Mouse (Mus musculus) right cerebral cortex, adult 2 months (tissue): ENCODE measurements around the gene Nucks1.

ENCODE experiments used
- DNase-seq, 2 experiments: peaks; one replicate each; pipeline ENCODE4 v3.0.0; 2021 to 2022; ENCODE audit warnings: low spot score in 2 of 2

Nucks1 gene

GRCm38 (mm10) chr1:131919052-131919451 lies 8.7 kb downstream of the Nucks1 start:
- DNase-seq, result no peak

DNA sequence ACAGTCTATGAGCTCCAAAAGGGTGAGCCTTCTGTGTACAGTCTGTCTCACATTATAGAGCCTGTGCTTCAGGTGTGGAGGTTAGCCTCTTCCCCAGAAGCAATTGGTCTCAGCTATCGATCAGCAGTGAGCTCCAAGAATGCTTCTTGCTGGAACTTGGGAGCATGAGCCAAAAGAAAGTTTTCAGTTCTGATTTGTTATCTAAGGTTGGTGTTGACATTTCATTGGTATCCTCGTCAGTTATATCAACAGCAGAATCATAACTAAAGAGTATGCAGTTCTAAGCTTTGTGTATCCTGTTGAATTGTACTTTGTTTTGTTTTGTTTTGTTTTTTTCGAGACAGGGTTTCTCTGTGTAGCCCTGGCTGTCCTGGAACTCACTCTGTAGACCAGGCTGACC lies 11.8 kb downstream of the Nucks1 start:
- DNase-seq, result no peak

- DNase-seq, result no peak
Measured at GRCm38 (mm10) chr1:131933471-131933870, 23.1 kb downstream of the Nucks1 start.

GRCm38 (mm10) chr1:131937659-131938305 lies 27.4 kb downstream of the Nucks1 start:
- peak; percentile 82 to 83 for DNase-seq

GRCm38 (mm10) chr1:131938811-131939210 lies 28.5 kb downstream of the Nucks1 start:
- no peak for DNase-seq

- DNase-seq, result no peak
Measured at GRCm38 (mm10) chr1:131940711-131941244, 30.4 kb downstream of the Nucks1 start.

DNA sequence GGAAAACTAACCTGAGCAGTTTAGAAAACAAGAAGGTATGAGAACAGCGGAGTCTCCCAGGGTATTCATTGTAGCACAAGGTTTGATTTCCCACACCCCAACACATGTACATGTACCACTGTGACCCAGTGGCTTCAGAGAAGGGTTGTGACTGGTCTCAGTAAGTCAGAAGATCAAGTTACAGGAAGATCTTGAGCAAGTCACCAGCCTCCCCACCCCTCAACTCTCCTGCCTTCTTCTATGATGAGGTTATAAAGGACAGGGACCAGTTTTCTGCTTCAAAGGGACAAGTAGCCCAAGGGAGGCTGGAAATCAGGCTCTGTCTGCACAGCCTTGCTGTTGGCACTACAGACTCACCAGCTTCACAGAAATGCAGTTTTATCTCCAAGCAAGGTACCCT lies 31.2 kb downstream of the Nucks1 start:
- DNase-seq, result no peak

GRCm38 (mm10) chr1:131942621-131943590 lies 32.6 kb downstream of the Nucks1 start:
- no peak for DNase-seq

GRCm38 (mm10) chr1:131945674-131946440 lies 35.5 kb downstream of the Nucks1 start:
- DNase-seq, result no peak

DNA sequence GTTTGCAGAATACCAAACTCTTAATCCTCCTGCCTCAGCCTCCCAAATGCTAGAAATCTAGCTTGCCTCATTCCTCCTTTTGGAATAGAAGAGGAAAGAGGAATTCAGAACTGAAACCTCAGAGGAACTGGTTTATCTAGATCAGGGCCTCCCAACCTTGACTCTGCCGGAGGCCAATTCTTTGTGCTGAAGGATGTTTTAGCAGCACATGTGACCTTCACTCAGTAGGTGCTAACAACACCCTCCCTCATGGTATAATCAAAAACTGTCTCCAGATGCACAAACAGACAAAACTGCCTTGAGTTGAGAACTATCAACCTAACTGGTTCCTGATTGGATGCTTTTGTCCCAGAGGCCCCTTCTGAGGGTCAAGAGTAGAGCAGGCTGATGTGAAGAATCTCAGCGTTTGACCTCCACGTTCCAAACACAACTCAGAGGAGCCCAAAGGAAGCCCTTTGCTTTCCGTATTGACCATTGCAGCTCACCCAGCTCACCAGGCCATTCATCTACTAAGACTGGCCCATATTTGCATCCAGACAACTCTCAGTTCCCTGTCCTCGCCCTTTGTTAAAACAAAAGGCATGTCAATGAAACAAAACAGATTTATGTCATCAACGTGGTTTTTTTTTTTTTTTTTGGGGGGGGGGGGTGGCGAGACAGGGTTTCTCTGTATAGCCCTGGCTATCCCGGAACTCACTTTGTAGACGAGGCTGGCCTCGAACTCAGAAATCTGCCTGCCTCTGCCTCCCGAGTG lies 36.3 kb downstream of the Nucks1 start:
- DNase-seq, result no peak

- no peak for DNase-seq
Measured at GRCm38 (mm10) chr1:131947997-131948525, 37.7 kb downstream of the Nucks1 start.

- DNase-seq, result no peak
Measured at GRCm38 (mm10) chr1:131954242-131954865, 44.0 kb downstream of the Nucks1 start.

DNA sequence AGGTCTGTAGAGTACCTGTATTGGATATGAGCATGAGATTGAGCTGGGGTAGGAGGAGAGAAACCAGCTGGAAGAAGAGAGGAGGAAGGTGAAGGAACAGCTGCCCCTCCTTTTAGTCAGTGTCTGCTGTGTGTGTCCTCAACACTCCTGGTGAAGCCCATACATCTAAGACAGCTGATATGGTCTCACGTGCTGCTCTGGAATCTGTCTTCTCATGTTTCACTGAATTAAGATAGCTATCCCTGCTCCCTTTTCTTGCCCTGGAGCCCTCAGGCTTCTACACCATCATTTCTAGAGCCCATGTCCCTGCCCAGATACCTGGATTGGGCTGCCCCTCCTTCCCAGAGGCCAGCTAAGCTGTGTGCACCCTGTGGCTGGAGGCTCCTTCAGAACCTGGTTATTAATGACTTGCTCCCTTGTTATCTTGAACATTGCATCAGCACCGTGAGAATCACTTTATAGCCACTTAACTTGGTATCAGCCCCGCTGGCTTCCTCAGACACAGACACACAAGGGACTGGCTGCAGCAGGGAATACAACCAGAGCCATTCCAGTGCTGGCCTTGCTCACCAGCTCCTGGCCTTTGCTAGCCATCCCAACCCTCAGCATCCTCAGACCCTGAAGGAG lies 44.9 kb downstream of the Nucks1 start:
- no peak for DNase-seq

- no peak for DNase-seq
Measured at GRCm38 (mm10) chr1:131957416-131957815, 47.1 kb downstream of the Nucks1 start.

GRCm38 (mm10) chr1:131961004-131961403 lies 50.7 kb downstream of the Nucks1 start:
- DNase-seq, result no peak

GRCm38 (mm10) chr1:131962606-131963084 lies 52.3 kb downstream of the Nucks1 start, which contains the start of gene Slc45a3:
Gene Slc45a3, plus strand, starts transcription at chr1:131962967.
- DNase-seq, result no peak

DNA sequence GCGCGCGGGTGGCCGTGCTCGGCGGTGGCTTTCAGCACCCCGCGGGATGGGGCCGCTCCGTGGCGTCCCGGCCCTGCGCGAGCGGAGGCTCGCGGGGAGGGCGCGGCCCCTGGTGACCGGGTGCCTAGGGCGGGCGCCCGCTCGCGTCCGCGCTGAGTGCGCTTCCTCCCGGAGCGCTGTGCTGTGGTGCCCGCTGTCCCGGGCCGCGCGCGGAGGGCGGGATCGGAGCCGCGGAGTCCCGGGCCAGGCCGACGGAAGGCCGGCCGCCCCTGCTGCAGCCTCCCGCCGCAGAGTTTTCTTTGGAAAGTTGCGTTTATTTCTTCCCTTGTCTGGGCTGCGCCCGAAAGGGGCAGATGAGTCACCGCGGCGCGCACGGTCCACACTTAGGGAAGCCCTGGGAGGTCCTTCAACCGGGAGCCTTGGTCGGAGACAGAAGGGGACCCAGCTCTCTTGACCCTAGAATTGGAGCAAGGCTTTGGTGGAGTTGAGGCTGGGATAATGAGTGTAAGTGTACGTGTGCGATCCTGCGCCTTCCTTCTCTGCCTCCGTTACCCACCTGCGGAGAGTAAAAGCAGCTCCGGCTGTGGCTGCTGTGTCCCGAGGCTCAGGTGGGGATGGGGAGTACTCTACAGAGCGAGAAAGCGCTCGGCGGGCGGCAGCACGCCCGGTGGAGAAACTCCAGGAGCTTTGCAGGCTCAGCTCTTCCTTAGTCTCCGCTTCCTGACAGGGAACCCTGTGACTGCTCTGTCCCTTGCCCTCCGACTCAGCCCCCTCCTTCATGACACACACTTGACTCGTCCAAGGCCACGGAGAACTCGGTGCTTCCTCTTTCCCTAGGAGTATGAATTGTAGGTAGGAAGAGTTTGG lies 53.0 kb downstream of the Nucks1 start:
- DNase-seq, result no peak

- no peak for DNase-seq
Measured at GRCm38 (mm10) chr1:131964100-131964499, 53.8 kb downstream of the Nucks1 start.

- DNase-seq, result no peak
Measured at GRCm38 (mm10) chr1:131964580-131964979, 54.2 kb downstream of the Nucks1 start.
